Mouse (Mus musculus) adrenal gland, adult 8-10 months (tissue): Measurements from ENCODE around the gene Ubxn11. TPM values are rescaled to one million over a fixed set of nuclear protein-coding genes. Genes with fewer than 3 reads are reported as not detected.
A peak's percentile ranks its signal among the peaks of the same experiment; 100 is the strongest.

Experiments
- DNase-seq: peaks from one replicate; pipeline ENCODE4 v3.0.0; 2022
- total RNA-seq, 4 experiments: library from RNA; stranded (reverse); gene quantifications; 2 replicates each; pipeline ENCODE4 v1.2.4; 2022

The Ubxn11 gene
- total RNA-seq: 10 to 100 TPM in 2 of 4 experiments, 1 to 10 TPM in 2; 6.0 to 21.7 (median 13.2) TPM

GRCm38 (mm10) chr4:134101979-134102741 is at the start of gene Ubxn11:
TSS of gene Ubxn11 (plus strand) at chr4:134102570.
- DNase-seq: peak; percentile 88

DNA sequence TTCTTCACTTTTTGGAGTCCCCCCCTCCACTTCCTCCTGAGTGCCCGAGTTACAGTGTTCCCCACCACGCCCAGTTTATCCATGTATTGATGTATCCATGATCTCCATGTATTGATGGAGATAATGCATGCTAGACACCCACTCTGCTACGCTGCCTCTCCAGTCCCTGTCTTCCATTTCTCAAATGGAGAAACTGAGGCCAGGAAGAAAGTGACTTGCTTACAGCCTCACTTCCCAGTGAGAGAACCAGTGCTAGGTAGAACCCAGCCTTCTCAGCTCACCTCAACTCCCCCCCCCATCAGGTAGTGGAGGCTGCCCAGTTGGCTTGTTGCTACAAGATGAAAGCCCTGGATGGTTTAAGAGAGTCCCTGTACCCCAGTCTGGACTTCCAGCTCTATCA is 48.8 kb upstream of the Ubxn11 start, which contains the start of gene Zfp683:
Gene Zfp683 (plus strand): TSS at position 301 of the 400 bp plus-strand sequence.
- no peak for DNase-seq

- no peak for DNase-seq
Observed at GRCm38 (mm10) chr4:134058166-134058715, 44.1 kb upstream of the Ubxn11 start.

DNA sequence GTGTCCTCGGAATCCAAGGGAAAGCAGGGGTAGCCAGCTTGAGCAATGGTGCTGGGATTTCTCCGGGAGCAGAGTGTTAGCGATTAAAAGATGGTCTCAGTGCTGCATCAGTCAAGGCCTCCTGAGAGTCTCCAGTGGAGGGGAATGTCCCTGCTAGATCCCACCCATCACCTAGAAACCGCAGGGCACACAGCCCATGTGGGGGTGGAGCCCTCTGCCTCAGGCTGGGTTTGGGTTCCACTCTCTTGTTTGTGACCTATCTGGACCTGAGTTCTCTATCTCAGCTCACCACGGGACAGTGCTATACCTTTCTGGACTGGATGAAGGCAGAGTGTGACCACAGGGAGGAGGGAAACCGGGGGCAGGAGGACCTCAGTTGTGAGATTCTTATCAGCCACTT is 43.5 kb upstream of the Ubxn11 start:
- DNase-seq: no peak

GRCm38 (mm10) chr4:134060135-134060865 is 42.1 kb upstream of the Ubxn11 start, which contains the start of gene Crybg2:
TSS of gene Crybg2 (plus strand) at chr4:134060815.
- no peak for DNase-seq

- no peak for DNase-seq
Observed at GRCm38 (mm10) chr4:134061166-134061830, 41.1 kb upstream of the Ubxn11 start.

GRCm38 (mm10) chr4:134061944-134062446 is 40.4 kb upstream of the Ubxn11 start:
- no peak for DNase-seq

GRCm38 (mm10) chr4:134062561-134062960 is 39.8 kb upstream of the Ubxn11 start:
- no peak for DNase-seq

DNA sequence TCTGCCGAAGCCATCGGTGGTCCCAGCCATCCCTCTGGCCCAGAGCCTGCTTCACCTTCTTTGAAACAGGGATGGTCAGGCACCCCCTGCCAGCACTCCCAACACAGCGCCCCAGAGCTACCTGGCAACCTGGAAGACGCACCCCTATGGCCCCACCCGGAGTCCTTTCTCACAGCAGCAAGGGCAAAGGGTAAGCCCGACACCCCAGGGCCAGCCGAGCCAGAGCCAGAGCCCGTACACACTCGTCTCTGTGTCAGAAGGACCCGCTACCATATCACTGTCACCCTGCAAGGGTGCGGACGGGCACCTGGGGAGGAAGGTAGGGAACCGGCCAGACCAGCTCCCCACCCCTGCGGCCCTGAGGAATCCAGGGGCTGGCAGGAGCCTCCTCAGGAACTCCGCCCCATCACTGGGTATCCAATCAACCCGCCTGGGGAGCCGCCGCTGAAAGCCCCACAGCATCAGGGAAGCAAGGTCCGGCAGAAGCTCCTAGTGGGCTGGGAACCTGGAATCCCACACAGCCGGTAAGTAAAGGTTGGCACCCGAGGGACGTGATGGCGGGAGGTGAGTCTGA is 36.9 kb upstream of the Ubxn11 start:
- DNase-seq: no peak

GRCm38 (mm10) chr4:134067383-134067782 is 35.0 kb upstream of the Ubxn11 start:
- DNase-seq: no peak

GRCm38 (mm10) chr4:134067833-134068544 is 34.4 kb upstream of the Ubxn11 start:
- no peak for DNase-seq

DNA sequence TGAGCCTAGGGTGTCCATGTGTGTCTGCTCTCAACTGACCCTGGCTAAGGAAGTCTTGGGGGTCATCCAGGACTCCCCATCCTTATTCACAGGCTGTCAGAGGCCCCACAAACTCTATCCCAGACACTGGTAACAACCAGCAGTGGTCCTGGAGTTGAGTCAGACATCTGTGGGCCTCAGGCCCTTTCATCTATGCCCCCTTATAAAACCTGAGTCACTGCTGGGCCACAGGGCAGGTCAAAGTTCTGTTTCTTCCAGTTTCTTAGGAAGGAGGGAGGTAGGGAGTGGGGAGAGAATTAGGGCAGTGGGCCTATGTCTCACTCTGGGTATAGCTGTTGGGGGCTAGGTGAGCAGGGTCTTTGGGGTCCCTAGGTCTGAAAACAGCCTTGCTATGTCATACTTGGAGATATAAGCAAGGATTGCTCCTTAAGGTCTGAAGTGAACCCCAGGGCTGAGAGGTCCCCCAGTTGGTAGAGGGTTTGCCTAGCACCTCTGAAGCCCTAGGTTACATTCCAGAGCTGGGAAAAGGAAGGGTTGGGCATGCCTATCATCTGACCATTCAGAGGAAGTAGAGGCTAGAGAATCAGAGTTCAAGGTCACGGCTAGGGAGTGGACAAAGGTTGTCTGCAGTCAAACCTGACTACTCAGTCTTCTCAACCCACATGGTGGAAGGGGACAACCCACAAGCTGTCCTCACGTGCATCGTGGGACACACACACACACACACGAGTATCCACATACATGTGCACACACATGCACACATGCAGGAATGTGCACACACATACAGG is 33.4 kb upstream of the Ubxn11 start:
- no peak for DNase-seq

DNA sequence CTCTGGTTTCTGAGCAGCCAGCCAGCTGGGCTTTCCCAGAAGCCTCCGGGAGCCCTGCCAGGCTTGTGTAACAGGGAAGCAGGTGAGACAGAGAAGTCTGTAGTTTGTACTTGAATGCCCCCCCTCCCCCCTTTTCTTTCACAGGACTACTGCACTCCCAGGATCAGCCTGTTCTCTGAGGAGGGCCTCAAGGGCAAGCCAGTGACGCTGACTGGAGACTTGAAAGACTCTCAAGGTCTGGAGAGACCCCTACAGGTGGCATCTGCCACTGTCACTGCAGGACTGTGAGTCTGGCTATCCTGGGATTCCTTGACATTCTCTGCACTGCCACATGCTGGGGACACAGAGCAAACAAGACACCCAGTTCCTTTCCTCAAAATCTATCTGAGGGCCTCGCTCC is 23.7 kb upstream of the Ubxn11 start:
- DNase-seq: no peak

DNA sequence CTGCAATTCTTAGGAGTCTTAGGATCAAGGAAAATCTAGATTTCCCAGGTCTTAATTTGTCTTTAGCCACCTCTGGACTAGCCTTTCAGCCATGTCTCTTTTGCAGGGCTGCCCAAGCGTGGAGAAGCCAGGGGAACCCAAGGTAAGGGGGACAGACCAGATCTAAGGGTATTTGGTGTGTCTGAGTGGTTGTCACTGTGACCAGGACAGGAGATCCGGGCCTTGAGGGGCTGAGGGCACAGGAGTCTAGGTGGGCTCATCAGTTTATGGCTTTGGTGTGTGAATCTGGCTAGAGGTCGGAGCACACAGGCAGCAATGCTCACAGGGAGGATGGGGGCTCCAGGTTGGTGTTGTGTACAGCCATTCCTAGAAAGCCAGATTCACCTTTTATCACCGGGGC is 21.7 kb upstream of the Ubxn11 start:
- no peak for DNase-seq

DNA sequence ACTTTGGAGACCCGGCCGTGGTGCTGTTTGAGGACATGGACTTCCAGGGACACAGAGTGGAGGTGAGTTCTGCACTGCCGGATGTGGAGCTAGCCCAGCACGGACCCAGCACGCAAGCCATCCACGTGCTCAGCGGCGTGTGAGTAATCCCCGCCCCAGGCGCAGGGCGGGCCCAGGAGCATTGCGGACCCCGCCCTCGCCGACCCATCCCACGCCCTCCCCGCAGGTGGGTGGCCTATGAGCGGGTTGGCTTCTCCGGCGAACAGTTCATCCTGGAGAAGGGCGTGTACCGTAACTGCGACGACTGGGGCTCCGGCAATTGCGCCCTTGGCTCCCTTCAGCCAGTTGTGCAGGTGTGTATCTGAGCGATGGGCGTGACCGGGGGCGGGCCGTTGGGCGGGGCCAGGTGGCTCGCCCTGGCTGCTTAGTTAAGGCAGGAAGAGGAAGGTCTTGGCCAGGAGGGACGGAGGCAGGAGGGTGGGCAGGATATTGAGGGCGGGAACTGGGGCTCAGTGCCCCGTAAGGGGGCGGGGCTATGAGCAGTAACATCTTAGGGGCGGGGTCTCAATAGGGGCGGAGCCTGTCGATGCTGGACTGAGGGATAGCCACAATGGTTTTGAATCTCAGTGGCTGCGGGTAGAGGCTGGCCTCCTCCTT is 20.5 kb upstream of the Ubxn11 start:
- DNase-seq: peak; percentile 38

DNA sequence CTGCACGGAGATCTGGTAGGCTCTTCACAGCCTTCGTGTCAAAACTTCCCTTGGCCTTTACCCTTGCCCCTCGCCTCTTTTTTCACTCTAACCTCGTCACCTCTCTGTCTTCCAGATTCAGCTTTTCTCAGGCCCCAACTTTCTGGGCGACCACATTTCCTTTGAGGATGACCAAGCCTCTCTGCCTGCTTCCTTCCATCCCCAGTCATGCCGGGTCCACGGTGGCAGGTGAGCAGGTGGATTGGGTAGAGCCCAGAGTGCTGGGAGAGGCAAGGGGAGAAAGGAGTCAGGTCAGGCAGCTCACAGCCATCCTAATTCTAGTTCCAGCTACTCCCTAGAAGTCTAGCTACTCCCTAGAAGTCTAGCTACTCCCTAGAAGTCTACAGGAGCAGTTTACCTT is 19.9 kb upstream of the Ubxn11 start:
- no peak for DNase-seq

- no peak for DNase-seq
Observed at GRCm38 (mm10) chr4:134084999-134085398, 17.4 kb upstream of the Ubxn11 start.

DNA sequence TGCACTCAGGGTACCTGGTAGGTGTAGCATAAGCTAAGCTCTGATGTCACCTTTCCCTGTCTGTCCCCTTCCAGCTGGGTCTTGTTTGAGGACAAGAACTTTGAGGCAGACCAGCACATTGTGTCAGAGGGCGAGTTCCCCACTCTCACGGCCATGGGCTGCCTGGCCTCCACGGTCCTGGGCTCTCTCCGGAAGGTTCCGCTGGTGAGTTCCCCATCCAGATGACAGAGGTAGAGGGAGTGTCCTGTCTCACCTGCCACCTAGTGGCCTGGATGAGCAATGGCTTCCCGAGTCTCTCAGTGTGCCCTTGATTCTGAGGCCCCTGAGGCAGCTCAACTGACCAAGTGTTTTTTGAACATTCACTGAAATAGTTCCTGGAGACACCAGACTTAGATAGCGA is 15.0 kb upstream of the Ubxn11 start:
- peak; percentile 27 for DNase-seq

DNA sequence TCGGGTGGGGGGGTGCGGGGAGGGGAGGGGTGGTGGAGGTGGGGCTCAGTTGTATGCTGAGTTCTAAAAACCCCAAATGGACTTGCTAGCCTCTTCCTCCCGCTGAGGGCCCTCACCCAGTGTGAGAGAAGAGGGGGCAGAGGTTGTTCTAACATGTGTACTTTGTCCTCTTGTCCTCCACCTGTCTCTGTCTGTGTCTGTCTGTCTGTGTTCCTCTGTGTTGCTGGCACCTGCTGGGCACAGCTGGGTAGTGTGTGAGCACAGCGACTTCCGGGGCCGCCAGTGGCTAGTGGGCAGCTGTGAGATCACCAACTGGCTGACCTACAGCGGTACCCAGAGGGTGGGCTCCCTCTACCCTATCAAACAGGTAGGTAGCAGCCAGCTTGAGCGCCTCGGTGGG is 13.3 kb upstream of the Ubxn11 start:
- no peak for DNase-seq

DNA sequence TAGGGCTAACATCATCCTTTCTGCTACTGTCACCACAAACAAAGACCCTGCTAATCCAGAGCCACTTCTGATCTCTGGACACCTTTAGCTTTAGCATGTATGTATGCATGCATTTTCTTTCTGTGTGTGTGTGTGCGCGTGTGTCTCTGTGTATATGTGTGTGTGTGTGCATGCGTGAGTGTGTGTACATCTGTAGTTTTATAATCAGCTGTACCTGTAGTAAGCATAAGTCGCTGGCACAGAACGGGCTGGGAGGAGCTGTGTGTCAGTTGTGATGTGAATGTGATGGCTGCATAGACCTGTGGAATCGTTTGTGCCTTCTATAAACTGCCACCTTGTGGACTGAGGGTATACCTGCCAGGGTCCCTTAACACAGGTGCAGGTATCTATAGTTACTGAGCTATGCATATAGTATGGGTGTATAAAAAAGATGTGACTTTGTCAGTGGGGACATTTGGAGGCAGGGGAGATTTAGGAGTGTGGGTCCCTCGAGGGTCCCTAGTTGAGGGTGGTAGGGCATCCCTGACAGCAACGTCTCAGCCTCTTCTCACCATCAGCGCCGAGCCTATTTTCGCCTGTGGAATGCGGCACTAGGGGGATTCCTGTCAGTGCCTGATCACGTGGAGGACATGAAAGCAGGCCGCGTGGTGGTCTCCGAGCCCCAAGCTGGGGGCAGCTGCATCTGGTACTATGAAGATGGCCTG is 11.7 kb upstream of the Ubxn11 start:
- no peak for DNase-seq
